Mouse (Mus musculus): Measurements from ENCODE around the gene Zfp617.
"Not testable (repeated sequence)": the region's sequence is repeated elsewhere in the genome, so short reads cannot be mapped to it uniquely, and the experiment has no call there.

Gene Zfp617

DNA sequence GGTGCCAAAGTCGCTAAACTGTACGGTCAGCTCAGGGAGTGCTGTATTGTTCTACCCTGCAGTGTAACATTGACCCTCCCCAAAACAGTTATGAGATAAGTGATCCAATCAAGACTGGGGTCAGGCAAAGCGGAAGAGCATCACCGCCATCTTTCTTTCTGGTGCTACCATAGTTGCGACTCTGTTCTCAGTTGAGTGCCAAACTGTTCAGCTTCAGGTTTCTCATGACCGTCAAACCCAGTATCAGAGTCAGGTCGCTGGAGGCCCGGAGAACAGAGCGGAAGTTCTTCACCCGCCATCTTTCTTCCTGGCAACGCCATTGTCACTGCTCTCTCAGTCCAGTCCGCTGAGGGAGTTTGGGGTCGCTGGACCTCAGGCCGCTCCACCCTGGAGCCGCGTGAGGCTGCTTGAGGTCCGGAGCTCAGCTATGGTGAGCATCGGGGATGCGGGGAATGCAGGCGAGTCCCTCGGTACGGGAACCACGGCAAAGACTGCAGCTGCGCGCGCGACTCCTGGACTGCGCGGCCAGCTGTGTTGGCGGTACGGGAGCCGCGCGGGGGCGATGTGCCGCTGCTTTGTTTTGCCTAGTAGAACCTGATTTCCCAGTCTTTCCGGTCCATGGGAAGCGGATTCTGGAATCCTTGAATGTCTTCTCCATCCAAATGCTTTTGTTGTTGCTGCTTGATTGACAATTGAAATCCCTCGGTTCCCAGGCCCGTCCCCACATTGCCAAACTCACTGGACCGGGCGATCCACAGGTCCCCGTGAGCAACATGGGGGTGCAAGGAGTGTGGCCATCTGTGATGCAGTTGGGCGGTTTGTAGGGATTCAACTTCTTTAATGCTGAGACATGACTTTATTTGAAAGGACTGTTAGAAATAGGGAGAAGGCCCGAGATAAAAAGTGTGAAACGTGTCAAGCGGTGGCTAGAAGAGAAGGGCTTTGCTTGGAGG is at the start of gene Zfp617, which contains the start of gene Zfp882:
Gene Zfp617 (plus strand): TSS at position 327 of the 953 bp plus-strand sequence.
Gene Zfp882 (plus strand): TSS at position 300 of the 953 bp plus-strand sequence.
- DNase-seq (ENCODE audit: low read depth): peak; percentile 89

DNA sequence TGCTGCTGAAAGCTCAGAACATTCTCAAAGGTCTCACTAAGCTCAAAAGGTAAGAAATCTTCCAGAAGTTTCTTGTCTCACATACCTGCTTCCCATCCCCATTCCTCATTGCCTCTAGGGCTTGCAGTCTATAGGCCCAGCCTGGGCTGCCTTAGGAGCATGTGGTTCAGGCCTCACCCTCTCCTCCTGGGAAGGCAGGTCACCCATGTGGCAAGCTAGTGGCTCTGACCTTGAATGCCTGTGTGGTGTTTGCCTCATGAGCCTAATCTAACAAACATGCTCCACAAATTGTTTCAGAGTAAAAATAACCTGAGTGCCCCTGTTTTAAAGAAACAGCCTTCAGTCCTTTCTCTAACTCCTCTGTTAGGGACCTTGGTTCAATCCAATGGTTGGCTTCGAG is 46.9 kb upstream of the Zfp617 start:
- not testable (repeated sequence) for DNase-seq (ENCODE audit: low read depth)

DNA sequence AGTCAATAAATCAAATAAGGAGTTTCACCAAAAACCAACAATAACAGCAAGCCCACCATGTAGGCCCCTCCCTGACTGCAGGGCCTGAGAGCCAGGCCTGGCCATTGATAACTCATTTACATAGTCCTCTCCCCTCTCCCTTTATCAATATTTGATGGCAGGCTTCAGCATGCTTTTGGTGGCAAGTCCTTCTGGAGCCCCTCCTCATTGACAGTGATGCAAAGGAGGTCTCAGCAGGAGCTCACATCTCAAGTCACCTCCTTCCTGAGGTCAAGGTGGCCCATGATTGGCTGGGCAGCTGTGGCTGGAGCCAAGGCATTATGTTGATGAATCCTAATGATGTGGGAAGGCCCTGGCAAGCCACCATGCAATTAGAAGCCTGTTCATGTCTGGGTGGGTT is 46.4 kb upstream of the Zfp617 start:
- not testable (repeated sequence) for DNase-seq (ENCODE audit: low read depth)

DNA sequence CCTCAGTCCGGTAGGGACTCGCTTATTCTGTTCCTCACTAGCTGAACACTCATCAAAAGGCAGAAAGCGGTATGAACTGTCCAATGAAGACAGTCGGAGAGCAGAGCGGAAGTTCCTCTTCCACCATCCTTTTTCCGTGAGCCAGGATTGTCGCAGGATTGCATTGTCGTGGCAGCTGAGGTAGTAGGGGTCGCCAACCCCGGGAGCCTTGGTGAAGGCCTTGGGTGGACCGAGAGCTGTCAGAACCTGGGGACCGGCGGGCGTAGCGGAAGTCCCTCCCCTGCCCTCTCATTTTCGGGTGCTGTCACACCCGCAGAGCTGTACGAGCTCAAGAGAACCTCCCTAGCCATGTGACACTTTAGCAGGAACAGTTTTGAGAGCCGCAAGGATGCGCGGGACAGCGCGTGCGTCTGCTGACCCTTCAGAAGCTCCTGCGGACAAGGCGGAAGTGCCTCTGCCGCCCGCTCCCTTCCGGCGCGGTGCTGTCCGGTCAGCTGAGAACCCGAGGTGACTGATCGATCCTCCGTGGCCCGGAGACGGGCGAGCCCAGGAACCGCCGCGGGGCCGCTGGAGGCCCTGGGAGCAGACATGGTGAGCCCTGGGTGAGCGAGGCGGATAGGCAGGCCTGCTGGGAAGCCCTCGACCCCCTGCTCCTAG is 26.7 kb upstream of the Zfp617 start, which contains the start of gene Zfp709:
Gene Zfp709 (plus strand): TSS at position 402 of the 657 bp plus-strand sequence.
- peak; percentile 82 for DNase-seq (ENCODE audit: low read depth)

DNA sequence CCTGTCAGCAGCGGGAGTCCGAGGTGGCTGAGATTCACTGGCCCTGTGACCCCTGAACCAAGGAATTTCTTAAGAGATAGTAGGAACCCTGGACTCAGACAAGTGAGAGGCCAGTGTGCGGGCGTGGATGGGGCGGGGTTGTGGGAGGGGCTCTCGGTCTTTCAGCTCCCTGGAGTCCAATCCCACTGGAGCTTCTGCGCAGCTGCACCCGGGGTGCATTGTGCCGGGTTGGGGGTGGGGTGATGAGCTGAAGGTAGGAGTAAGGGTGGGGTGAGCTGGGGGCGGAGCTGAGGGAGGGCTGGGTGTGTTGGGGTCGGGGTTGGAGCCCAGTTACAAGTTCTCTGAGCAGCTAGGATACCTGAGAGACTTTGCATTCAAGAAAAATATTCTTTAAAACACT is 7.8 kb upstream of the Zfp617 start:
- not testable (repeated sequence) for DNase-seq (ENCODE audit: low read depth)

DNA sequence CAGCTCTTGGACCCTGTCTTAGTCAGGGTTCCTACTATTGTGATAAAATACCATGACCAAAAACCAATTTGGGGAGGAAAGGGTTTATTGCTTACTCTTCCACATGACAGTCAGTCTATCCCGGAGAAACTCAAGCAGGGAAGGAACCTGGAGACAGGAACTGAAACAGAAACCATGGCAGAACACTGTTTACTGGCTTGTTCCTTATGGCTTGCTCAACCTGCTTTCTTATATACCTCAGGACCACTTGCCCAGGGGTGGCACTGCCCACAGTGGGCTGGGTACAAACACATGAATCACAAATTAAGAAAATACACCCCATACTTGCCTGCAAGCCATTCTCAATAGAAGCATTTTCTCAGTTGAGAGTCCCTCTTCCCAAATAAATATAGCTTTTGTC is 5.4 kb upstream of the Zfp617 start:
- DNase-seq (ENCODE audit: low read depth): not testable (repeated sequence)

DNA sequence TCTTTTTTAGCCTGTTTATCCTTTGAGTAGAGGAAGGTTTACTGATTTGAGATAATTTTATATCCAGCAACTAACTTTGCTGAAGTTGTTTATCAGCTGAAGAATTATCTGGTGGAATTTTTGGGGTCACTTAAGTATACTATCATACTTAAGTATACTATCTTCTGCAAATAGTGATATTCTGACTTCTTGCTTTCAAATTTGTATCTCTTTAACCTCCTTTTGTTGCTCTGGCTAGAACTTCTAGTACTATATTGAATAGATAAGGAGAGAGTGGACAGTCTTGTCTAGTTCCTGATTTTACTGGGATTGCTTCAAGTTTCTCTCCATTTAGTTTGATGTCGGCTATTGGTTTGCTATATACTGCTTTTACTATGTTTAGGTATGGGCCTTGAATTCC is 1.6 kb upstream of the Zfp617 start:
- DNase-seq (ENCODE audit: low read depth): no peak

DNA sequence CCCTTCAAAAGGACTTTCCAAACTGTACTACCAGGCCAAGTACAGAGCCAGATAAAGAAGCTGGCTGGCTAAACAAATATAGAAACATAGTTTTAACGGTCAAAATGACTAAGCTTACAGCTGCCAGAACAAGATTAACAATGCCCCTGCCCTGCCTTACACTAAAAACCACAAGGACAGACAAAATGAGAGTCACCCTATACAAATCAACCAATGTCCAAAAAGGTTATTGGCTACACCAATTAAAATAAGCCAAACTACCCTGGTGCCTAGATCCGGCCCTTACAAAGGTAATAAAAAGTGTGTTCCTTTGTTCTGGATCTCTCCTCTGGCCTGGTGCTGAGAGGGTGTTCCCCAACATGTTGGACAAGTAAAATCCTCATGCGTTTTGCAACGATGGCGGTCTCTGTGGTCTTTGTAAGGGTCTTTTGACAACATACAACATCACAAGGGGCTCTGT is 607 bp upstream of the Zfp617 start:
- no peak for DNase-seq (ENCODE audit: low read depth)

DNA sequence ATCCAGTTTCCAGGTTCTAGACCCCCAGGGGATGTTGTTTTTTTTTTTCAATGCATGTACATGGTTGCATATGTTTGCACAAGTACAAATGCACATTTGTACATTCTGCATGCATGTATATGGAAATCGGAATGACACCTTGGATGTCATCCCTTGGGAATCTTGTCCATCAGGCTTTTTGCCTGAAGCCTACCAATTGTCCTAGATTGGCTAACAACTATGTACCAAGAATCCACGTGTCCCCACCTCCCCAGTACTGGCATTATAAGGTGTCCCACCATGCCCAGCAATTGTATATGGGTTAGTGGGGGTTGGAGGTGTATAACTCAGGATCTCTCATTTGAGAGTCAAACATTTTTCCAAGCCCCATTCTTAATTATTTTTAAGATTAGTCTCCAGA is 3.9 kb downstream of the Zfp617 start:
- DNase-seq (ENCODE audit: low read depth): no peak

DNA sequence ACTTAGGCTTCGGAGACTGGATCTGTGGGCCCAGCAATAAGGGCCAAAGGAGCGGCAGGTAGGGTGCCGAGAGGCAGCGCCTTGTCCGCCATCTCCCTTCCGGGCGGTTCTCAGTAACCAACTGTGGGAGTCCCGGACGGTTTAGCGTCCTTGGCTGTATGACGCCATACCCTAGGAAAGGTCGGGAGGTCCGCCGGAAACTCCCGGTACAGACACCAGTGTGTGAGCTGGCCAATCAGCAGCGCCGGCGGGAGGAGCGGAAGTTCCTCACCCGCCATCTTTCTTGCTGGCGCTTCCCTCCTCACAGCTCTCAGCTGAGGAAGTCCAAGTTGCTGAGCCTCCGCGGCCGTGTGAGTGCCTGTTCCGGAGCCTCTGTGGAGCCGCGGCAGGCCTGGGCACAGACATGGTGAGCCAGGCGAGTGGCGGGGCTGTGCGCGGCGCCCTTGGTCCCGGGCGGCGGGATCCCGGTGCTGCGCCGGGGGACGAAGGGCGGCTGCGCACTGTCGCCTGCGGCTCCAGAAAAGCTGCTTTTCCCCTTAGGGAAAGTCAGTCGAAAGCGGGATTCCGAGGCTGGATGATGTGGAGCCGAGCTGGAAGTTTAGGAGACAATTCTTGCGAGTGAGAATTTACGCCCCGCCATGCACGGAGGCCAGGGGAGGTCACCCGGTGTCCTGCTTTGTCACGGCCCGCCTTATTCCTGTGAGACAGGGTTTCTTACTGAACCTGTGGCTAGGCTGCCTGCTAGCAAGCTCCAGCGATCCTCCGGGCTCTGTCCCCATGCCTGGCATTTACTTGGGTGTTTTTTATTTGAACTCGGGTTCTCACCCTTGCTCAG is 14.3 kb downstream of the Zfp617 start:
- DNase-seq (ENCODE audit: low read depth): peak; percentile 96

DNA sequence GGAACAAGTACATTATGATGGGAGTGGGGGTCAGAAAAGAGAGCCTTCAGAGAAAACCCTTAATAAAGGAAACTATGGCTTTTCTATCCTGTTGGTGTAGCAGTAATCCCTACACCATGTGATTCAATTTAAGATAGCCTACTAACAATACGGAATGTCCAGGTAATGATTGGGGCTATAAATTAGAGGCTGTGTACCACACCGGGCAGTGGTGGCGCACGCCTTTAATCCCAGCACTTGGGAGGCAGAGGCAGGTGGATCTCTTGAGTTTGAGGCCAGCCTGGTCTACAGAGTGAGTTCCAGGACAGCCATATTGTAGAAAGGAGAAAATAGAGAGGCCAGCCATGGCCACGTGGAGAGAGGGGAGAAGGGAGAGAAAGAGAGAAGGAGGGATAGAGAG is 17.4 kb downstream of the Zfp617 start:
- DNase-seq (ENCODE audit: low read depth): no peak

DNA sequence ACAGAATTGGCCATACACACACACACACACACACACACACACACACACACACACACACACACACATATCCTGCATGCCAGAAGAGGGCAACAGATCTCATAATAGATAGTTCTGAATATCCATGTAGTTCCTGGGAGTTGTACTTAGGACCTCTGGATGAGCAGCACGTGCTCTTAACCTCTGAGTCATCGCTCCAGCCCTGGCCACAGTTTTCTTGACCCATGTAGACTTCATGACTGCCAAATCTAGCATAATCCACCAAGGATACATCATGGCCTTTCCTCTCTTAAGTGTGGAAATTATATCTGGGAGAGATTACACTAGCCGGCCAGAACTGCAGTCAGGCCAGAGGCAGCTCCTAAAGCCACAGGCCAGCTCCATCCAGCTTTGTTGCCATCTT is 18.1 kb downstream of the Zfp617 start:
- no peak for DNase-seq (ENCODE audit: low read depth)

DNA sequence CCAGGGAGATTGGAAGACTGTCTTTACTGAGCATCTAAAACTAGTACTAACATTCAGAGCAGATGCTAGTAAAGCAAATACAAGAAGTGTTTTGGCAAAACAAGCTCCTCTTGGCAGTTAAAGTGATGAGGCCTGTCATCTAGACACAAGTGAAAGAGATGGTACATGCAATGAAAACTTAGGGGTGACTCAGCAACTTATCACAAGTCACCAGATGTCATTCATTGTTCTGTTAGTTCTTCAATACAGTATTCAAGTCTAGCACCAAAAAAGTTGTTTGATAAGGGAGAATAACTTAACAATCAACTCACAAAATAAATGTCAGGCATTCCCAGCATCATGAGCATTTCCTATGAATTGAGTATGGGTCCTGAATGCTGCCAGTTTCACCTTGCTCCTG is 19.3 kb downstream of the Zfp617 start:
- no peak for DNase-seq (ENCODE audit: low read depth)

DNA sequence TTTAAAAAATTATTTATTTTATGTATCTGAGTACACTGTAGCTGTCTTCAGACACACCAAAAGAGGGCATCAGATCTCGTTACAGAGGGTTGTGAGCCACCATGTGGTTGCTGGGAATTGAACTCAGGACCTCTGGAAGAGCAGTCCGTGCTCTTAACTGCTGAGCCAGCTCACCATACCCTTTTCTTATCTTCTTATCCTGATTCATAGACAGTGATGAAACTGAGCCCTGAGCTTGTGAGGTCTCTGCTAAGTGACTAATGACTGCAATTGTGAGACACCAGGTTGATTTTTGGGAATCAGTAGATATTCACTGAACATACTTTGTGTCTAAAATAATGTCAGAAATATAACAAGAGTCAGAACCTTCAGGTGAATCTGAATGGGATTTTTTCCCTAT is 29.6 kb downstream of the Zfp617 start:
- DNase-seq (ENCODE audit: low read depth): not testable (repeated sequence)

DNA sequence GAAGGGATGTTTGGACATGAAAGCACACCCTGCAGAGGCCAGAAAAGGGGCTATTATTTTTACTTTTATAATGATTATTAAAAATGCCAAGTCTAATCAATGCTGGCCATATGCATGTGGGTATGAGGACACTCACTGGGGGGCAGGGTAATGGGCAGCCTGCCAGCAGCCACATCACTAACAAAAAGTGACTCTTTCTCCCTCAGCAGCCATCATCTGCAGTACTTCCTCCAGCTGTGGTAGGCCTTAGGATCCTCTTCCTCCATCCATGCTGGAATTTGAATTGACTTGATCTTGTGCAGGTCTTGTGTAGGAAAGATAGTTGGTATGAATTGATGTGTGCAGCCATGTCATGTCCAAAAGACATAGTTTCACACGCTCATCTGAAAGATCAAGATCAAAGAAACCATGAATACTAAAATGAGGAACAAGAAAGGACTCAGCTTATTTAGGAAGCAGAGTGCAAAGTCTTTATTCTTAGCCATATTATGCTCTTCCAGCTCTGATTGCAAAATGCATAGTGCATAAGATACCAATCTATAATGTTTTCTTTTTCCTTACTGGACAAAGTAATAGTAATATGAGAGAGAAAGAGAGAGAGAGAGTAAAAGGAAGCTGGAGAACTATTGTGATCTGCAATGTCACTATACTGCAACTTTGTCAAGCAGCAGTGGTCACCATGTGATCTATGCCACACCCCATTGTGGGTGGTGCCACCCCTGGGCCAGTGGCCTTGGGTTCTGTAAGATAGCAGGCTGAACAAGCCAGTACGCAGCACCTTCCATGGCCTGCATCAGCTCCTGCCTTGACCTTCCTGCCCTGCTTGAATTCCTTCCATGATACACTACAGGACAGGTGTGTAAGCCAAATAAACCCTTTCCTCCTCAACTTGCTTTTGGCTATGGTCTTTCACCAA is 32.1 kb downstream of the Zfp617 start:
- DNase-seq (ENCODE audit: low read depth): no peak

DNA sequence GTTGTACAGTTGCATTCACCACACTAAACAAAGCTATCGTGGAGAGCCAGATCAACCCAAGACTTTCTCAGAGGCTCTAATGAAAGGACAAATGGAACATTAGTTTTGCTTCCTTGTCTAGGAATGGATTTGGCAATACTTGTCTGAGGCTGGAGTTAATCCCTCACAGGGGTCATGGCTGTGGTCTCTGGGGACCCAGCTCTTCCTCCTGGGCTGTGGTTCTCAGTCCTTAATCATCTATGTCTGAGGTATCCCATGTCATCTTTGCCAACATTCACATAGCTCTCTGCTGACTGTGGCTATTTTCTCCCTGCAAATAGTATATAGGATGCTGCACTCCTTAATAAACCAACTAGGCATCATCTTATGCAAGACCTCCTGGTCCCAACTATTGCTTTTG is 33.3 kb downstream of the Zfp617 start:
- DNase-seq (ENCODE audit: low read depth): no peak

DNA sequence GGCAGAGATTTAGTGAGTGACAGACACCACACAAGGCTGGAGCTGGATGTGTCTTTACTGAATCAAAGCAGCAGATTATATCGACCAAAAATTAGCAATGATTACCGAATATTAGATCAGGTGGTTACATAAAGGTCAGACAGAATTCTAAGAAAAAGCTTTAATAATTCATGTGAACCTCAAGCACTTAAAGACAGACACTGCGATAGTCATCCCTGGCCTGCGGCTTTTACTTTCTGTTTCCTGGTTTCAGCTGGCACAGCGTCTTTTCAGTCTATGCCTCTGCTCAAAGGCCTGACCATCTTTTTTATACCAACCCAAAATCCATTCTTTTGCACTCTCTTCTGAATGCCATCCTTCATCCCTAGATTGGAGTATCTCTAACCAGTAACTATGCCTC is 40.2 kb downstream of the Zfp617 start:
- DNase-seq (ENCODE audit: low read depth): peak; percentile 76

DNA sequence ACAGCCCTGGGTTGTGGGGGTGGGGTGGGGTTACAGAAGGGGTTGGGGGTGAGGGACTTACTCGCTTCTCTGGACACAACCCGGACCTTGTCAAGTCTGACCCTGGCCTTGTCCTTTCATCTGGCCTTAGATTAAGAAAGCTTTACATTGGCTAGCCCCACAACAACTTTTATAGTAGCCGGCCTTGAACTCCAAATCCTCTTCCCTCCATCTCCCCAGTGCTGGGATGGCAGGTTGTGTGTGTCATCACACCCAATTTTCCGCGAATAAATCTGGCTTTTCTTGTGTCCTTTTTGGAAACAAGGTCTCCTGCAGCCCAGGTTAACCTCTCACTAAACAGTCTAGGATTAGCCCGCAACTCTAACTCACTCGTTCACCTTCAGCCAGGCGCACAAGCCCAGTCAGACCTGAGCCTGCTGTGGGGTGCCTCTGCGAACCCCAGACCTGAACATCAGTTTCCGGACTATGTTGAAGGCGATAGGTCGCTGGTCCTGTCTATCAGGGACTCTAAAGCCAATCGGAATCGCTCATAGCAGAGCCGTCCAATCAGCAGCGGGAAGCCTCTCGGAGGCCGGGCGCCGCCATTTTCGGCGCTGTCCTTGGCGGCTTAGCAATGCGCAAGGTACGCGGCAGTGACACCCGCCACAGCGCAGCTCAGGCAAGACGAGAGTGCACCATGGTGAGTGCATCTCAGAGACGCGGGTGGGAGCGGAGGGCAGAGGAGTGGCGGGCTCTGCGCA is 42.2 kb downstream of the Zfp617 start, which contains the start of gene Zfp961:
Gene Zfp961 (plus strand): TSS at position 557 of the 740 bp plus-strand sequence.
- DNase-seq (ENCODE audit: low read depth): peak; percentile 100

DNA sequence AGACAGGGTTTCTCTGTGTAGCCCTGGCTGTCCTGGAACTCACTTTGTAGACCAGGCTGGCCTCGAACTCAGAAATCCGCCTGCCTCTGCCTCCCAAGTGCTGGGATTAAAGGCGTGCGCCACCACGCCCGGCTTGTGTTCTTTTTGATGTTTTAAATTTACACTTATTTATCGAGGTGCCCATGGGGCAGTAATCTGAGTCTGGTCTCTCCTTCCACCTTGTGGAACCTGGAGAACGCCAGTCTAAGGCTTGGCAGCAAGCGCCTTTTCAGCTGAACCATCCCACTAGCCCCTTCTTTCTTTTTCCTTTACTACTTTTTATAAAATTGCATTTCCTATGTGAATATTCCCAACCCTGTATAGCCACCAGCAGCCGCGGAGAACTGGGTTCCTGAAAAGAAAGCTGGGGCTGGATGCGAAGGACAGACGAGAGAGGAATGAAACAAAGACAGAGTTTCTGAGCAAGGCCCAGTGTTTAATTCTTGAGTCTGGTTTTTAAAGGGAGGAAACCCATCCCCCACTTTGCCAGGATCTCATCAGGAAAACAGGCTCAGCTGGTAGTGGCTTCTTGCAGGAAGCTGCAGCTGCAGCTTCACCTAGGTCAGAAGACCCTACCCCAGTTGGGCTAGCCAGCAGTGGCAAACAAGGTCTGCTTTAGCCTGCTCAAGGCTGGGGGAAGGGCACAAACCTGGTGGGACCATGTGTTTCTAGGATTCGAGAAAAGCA is 43.2 kb downstream of the Zfp617 start:
- DNase-seq (ENCODE audit: low read depth): peak; percentile 42

Measured in induced T-regulatory cell, adult 2 months (primary cell).